Mouse (Mus musculus) embryo, embryonic 10.5 days (tissue): ENCODE results near the gene Gk5.
A peak's percentile ranks its signal among the peaks of the same experiment; 100 is the strongest.
"Not testable (repeated sequence)": the region's sequence is repeated elsewhere in the genome, so short reads cannot be mapped to it uniquely, and the experiment has no call there.

Source experiments
- DNase-seq: peaks from one replicate; pipeline ENCODE4 v3.0.0-alpha.2; 2015; ENCODE audit warnings: low spot score

Gk5 gene

DNA sequence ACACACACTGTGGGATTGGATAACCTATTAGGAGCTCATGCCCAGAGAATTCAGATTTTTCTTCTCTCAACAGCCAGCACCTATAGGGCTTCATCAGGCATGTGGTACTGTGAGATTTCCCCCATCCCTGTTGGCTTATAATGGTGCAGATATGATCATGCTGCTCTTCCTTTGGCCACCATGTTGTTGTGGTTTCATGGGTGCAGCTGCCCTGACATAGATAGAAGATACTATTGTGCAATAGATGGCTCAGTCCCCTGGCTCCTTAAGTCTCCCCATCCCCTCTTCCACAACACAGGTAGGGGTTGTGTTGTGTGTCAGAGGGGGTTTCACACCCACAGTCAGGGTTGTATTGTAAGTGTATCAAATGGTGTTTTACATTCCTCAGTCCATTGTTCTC is 25.7 kb downstream of the Gk5 start:
- DNase-seq = no peak

DNA sequence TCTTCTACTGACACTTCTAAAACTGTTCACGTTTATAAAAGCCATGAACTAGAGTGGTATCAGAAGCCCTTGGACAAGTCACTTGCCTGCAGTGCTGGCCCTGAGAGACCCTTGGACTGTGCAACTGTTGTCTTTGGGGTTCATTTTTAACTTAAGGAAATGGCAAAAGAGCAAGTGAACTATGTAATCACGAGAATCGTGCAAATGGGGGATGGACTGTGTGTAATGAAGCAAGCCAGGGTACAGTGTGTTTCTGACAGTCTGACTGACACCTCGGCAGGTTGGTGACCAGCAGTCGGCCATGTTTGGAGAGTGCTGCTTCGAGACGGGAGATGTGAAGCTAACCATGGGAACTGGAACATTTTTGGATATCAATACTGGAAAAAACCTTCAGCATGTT is 33.6 kb downstream of the Gk5 start:
- no peak for DNase-seq

DNA sequence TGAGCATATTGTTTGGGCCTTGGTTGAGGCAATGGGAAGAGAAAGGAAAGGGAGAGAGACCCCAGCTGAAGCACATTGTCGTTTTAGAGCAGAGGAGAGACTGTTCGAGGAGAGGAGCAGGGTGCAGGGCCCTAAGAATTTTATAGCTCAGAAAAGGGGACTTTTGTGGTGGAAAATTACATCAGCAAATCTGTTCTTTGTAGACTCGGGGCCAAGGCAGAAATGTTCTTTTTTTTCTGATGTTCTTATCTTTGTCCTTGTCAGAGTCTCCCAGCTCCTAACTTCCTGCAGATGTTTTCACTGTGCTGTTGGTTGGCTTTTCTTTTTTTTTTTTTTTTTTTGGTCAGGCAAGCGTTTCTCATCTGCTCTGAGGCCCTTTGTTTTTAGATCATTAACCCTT is 39.3 kb downstream of the Gk5 start:
- no peak for DNase-seq

DNA sequence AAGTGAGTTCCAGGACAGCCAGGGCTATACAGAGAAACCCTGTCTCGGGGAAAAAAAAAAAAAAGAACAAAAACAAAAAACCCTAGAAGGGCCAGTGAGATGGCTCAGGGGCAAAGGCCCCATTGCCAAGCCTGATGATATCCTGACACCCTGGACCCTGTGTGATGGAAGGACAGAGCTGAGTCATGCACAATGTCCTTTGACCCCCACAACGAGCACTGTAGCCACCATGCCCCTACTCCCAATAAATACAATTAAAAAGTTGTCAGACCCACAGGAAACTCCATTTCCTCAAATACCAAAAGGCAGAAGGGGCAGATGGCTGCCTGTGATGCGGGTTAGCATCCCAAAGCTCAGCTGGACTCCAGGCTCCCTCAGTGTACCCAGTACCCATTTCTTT is 39.9 kb downstream of the Gk5 start:
- no peak for DNase-seq

DNA sequence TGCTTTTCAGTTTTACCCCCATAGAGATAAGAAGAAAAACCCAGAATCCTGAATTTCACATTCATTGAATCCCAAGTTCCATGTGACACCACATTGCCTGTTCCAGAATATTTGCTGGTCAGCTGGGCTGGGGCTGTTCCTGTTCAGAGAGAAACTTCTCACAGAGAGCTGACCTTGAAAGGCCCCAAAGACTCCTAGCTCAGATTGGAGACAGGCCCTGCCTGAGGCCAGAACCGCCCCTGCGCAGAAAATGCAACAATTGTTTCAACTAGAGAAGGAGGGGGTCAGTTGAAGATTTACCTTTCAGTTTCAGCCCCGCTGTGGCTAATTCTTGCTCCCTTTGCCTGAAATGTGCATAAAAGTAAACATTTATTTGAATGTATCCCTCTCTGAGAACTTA is 41.6 kb downstream of the Gk5 start:
- peak; percentile 17 for DNase-seq

DNA sequence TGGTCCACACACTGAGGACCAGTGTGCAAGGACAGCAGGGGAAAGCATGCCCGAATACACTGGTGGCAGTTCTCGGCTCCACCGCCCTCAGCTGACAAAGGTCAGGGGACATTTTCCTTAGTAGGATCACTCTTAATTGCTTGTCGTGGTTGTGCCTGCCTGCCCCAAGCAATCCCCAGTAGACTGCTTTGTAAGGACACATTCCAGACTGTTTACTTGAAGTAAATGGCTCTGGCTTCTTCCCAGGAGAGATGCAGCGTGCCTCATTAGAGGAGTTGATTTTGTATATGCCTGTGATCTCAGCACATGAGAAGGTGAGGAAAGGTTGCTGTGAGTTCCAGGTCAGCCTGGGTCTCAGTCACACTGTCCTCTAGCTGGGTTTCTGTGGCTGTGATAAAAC is 43.3 kb downstream of the Gk5 start:
- DNase-seq = no peak

DNA sequence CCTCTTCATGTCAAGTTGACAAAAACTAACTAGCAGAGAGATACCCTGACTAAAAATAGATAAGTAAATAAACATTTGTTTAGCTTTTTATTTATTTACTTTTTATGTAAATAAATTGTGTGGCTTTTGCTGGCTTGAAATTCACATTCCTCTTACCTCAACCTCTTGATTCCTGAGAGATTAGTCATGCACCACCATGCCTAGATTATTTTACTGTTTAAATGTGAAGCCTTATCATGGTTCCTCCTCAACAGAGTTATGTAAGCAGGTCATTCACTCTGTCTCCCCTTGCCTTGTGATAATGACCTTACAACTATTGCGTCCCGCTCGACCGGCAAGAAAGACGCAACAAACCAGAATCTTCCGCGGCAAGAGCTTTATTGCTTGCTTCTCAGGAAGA is 44.3 kb downstream of the Gk5 start:
- no peak for DNase-seq

DNA sequence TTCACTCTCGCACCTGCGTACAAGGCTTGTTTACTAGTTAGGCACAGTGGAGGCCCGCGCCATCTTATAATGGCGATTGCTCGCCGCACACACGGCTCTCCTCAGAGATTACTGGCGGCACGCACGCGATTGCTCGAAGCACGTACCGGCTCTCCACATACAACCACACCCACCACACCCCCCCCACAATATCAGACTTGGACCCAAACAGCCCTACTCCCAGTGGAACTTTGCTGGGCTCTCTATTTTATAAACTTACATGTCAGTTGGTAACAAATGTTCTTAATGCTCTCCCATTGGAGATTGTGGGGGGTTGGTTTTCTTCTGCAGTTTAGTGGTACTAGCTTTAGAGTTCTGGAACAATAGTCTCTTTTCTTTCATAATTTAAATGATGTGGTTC is 44.8 kb downstream of the Gk5 start:
- not testable (repeated sequence) for DNase-seq

DNA sequence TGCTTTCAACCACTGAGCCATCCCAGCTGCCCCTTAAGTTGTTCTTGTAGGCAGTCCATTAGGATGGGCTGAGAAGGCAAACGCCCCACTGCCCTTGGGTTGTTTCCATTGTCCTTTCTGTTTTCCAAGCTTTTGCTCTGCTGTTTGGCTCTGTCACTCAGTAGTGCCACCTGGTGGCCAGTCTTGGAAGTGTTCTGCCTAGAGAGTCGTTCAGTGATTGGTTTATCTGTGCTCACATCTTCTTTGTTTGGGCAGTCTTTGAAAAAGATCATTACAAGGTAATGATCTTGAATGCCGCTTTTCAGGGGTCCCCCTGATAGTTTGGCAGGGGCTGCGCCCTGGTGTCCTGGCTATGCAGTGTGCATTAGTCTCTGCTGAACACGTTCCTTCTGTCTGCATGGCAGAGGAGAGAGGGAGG is 48.0 kb downstream of the Gk5 start:
- peak; percentile 91 for DNase-seq

DNA sequence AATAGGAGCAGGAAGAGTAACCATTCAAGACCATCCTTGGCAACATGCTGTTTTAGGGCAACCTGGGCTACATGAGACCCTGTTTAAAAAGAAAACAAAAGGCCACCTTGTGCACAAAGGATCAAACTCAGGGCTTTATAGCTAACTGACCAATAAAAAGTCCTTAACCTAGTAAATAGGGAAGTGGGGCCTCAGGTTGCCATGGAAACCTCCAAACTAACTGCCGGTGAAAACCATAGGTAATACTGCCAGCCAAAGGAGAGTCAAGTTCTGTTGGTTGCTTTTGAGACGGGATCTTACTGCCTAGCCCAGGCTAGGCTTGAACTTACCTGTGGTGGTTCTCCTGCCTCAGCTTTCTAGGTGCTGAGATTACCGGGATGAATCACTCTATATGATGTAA is 51.4 kb downstream of the Gk5 start:
- no peak for DNase-seq

DNA sequence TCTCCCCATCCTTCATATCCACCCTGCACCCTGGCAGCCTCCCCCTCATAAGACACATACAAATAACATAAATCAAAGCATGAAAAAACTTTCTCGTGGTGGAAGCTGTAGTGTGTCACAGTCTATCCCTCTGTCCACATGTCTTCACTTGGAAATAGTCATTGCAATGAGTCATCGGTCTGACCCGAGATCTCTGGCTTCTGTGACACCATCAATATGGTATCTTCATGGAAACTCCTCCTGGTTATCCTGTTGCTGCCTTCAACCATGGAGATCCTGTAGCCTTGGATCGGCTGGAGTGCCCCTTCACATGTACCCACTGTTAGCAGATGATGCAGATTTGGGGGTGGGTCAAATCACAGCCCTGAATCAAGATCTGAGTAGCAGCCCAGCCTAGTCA is 65.7 kb downstream of the Gk5 start:
- no peak for DNase-seq

DNA sequence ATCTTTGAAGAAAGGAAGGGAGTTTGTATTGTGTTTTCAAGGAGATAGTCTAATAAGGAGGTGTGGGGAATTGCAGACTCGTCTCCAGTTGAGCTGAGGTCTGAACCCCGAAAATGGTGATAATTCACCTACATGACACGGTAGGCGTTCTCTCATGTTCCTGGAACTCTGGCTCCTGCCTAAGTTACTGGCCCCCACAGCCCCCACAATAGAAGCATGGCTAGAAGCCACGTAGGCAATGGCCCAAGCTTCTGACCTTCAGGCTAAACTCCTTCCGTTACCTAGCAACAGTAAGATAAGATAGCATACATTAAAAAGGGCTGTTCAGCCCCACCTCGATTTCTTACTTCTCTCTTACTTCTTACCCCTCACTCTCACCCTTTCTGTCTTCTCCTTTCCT is 67.5 kb downstream of the Gk5 start:
- no peak for DNase-seq

DNA sequence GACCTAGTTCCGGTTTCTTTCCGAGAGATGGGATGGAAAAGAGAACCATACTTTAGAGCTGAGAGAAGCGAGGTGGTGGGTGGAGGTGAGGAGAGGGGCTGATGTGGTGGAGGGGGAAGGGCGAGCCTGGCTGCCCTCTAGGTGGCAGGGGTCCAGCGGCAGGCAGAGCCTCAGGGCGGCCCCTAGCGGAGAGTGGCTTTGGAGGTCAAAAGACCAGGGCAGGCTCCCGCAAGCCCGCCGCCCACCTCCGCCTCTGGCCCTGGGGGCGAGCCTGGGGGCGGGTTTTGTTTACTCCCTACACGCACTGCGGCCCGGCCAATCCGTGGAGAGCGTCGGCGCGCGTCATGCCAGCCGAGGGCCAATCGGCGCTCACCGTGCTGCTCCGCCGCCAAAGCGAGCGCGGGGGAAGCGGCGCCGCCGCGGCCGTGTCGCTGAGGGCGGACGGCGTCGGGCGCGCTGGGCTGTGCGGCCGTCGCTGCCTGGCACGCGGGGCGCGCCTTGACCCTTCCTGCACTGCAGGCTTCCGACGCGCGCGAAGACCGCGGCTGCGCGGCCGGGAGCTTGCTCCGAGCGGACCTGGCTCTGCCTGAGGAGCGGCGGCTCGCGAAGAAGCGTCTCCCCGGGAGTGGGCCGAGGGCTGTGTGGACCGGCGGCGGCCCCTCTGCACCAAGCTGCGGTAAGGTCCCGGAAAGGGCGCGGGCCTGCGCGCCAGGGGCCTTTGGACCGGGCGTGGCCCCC is 76.9 kb downstream of the Gk5 start, which contains the start of gene Tfdp2:
Gene Tfdp2 (plus strand): TSS at position 391 of the 738 bp plus-strand sequence.
- DNase-seq = peak; percentile 97

DNA sequence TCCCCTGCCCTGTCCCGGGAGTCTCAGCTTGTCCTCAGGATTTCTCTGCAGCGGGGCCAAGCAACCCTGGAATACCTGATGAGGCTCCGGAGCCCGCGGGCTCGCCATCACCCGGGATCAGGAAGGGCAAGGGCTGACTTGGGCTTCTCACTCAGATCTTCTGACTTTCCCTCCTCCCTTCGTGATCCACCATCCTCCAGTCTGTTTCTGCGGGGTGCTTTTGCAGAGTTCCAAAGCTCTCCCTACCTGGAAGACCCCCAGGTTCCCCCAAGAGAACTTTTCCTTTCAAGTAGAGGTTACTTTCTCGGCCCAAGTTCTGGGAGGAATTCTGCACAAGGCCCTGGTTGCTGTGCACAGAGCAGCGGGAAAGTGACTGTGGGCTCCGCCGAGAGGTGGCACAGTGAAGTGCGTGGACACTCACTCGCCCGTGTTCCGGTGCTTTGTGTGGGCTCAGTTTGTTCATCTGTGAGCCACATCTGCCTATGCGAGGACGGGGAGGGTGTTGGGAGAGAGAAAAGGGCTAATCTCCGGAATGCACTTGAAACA is 77.5 kb downstream of the Gk5 start:
- DNase-seq = peak; percentile 67

DNA sequence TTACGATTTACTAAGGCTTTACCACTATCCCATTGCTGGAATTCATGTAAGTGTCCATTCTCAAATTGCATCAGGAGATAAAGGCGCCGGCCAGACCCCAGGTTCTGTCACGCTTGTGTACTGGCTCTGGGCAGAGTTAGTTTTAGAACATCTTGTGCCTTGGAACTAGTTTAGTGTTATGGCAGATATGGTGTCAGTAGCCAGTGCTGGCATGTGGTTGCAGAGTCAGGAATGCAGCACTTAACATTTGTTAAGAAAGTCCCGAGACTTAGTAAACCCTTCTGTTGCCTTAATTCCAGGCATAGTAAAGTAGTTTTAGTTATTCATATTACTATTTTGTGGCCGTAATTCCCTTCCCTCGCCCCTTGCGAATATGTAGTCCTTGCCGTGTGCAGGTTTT is 78.6 kb downstream of the Gk5 start:
- no peak for DNase-seq

DNA sequence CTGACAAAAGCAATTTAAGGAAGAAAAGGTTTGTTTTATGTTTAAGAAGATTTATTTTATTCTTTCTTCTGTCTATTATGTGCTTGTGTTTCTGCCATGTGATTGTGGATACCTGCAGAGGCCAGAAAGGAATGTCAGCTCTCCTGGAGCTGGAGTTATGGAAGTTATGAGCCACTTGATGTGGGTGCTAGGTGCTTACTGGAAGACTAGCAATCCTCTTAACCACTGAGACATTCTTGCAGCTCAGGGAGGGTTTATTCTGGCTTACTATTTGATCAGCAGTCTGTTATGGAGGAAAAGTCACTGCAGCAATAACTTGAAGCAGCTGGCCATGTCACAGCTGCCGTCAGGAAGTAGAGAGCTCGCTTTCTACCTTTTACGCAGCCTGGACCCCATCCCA is 84.5 kb downstream of the Gk5 start:
- DNase-seq = no peak

DNA sequence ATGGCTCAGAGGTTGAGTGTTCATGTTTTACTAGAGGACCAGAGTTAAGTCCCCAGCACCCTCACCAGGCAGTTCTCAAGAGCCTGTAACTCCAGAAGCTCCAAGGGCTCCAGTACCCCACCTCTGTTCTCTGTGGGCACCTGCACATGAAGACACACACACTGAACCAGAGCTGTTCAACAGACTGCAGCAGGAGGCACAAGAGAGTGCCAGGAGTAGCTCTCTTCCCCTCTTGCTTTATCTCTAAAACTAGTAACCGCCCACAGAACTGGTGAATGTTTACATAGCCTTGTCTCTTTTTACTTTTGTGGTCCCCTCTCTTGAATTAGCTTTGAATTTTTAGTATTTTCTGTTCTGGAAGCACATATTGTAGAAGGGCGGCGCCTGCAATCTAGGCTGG is 88.3 kb downstream of the Gk5 start:
- no peak for DNase-seq

DNA sequence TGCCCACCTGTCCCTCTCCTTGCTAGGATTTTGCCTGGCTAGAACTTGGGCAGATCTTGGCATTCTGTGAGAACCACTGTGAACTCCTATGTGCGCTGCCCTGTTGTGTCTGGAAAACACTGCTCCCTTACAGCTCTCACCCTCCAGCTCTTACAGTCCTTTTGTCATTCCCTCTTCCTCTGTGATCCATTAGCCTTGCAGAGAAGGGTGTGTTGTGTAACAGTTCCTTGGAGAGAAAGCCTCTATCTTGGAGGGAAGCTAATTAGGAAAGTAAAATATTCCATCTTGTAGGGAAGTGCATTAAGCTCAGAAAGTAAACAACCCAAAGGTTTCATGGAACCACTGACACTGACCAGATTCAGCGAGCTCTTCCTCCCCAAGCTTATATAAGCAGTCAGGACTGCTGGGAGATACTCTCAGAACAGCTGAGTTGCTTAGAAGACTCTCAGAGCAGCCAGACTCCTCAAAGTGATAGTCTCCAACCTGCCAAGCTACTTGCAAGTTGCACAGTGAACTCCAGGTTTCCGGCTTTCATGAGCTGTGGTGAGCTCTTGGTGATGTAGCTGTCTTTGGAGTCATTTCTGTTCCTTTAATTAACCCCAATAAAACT is 94.0 kb downstream of the Gk5 start:
- no peak for DNase-seq

DNA sequence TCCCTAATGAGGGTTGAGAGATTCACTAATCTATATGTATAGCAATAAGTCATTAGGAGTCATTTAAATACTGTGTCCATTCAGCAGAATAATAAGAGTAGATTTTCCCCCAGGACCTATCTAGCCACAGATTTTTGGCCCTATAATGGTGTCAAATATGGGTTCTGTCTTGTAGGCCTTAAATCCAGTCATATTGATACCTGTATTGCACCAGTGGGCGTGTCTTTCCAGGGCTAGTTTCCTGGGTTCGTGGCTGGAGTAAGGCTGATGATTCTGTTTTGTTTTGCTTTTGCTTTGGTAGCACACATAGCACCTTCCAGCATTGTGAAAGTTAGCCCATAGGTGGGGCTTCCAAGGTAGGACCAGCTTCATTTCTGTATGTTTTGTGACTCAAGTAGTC is 95.0 kb downstream of the Gk5 start:
- no peak for DNase-seq

DNA sequence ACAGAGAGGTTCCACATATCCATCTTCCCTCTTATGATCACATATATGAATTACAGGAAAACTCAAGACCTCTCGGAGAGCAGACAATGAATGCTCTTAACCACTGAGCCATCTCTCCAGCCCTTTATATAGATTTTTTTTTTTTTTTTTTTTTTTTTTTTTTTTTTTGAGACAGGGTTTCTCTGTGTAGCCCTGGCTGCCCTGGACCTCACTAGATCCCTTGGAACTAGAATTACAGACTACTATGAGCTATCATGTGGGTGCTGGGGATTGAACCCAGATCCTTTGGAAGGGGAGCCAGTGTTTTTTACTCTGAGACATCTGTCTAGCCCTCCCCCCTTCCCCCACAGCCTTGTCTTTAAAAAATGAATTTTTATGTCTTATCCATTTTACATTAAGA is 98.1 kb downstream of the Gk5 start:
- DNase-seq = no peak

DNA sequence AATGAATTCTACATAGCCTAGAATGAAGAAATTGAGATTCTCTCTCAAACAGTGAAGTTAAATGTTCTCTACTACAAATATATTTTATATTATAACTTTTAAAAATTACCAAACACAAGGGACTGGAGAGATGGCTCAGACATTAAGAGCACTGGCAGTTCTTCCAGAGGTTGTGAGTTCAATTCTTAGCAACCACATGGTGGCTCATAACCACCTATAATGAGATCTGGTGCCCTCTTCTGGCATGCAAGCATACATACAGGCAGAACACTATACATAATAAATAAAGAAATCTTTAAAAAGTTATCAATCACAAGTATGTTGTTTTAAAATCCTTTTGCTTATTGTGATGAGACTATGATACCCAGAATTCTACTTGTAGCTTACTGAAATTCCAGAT is 98.6 kb downstream of the Gk5 start:
- DNase-seq = no peak

DNA sequence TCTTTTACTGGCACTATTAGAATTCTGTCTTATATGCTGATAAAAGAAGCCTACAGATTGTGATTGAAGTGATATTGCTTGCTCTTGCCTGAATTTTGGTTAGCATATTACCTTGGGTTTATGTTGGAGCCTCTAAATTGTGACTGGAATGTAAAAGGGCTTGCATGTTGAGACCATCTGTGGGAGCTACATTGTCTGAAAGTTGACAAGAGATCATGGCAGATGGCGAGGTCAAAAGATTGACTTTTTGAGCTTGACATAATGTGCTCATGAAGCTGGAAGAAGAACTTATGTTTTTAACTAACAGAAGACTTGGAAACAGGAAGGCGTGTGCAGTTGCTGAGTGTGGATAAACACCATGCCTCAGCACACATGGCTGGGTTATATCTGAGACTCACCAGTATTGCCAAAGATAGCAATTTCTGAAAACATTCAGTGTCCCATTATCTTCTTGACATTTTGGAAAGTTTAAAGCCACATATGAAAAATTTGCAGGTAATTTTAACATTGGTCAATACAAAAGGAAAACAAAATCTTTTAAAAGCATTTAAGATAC is 100.0 kb downstream of the Gk5 start:
- DNase-seq = peak; percentile 64

DNA sequence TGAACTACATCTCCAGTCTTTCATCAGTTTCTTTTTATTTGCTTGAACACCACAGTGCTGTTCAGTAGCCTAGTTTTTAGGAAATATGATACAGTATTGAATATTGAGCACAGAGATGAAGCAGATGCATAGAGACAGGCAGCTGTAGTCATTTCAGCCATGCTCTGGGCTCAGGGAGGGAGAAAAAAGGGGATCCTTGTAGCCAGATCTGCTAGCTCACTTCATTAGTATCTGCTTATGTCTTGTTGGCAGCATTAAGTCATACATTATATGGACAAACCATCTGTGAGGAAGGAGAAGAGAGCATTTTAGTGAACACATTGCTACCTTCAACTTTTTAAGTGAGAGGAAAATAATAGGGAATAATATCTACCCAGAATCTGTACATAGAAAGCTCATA is 101.3 kb downstream of the Gk5 start:
- DNase-seq = no peak

DNA sequence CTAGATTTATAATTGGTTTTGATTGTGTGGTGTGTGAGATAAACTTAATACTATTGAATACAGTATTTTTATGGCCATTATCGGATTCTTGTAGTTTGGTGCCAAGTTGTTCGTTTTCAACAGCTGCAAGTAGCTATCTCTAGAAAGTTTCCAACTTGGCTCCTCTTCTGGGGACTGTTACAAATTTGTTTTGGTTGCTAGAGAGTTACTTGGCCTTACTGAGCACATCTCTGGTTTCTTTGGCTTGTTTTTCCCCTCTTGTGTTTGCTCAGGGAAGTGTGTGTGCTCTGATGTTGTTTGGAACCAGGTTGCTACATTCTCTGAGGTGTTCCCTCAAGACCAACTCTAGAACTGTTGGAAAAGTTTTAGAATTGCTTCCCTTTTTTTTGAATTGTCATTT is 104.1 kb downstream of the Gk5 start:
- no peak for DNase-seq
